Mouse (Mus musculus) heart, postnatal 0 days (tissue): ENCODE data around the gene Efl1. TPM values are rescaled to one million over a fixed set of nuclear protein-coding genes. Genes with fewer than 3 reads are reported as not detected.
A peak's percentile ranks its signal among the peaks of the same experiment; 100 is the strongest.

ENCODE experiments used
- ATAC-seq: fragments of 200-750 bp; cut with Nextera tagmentation; 2 replicates; pipeline ENCODE4 v1.8.0; 2017; ENCODE audit warnings: low read depth, moderate number of reproducible peaks, moderate library complexity; ENCODE audit not compliant: insufficient read depth
- DNase-seq: peaks from one replicate; pipeline ENCODE4 v3.0.0-alpha.2; 2016; ENCODE audit warnings: low spot score
- H3K27ac ChIP-seq: fragments of 300-500 bp; sonication (generic); 2 replicates; pipeline ENCODE4 v1.5.1; 2014; ENCODE audit warnings: low read depth, mild to moderate bottlenecking
- H3K27me3 ChIP-seq: fragments of 300-500 bp; sonication (generic); 2 replicates; pipeline ENCODE4 v1.6.1; 2014; ENCODE audit warnings: low read length, mixed read lengths; ENCODE audit not compliant: control insufficient read depth, insufficient read depth
- H3K36me3 ChIP-seq: fragments of 300-500 bp; sonication (generic); replicated peaks from 2 replicates; pipeline ENCODE4 v1.6.1; 2014; ENCODE audit warnings: low read length, mixed read lengths; ENCODE audit not compliant: control insufficient read depth, insufficient read depth
- H3K4me1 ChIP-seq: fragments of 300-500 bp; sonication (generic); 2 replicates; pipeline ENCODE4 v1.6.1; 2014; ENCODE audit warnings: antibody characterized with exemption; ENCODE audit not compliant: control insufficient read depth, insufficient read depth
- H3K4me2 ChIP-seq: fragments of 300-500 bp; sonication (generic); 2 replicates; pipeline ENCODE4 v1.6.1; 2014; ENCODE audit warnings: low read depth, mild to moderate bottlenecking, low read length, moderate library complexity
- H3K4me3 ChIP-seq: fragments of 300-500 bp; sonication (generic); 2 replicates; pipeline ENCODE4 v1.5.1; 2014; ENCODE audit warnings: low read depth, low read length
- H3K9ac ChIP-seq: fragments of 300-500 bp; sonication (generic); replicated peaks from 2 replicates; pipeline ENCODE4 v1.6.1; 2014; ENCODE audit warnings: low read depth, low read length, mixed read lengths
- H3K9me3 ChIP-seq: fragments of 300-500 bp; sonication (generic); replicated peaks from 2 replicates; pipeline ENCODE4 v1.6.1; 2016; ENCODE audit warnings: low read length; ENCODE audit not compliant: control insufficient read depth
- CTCF ChIP-seq: IDR thresholded peaks from 2 replicates; pipeline ENCODE4 v1.5.1; 2016; ENCODE audit warnings: antibody characterized with exemption, control low read depth, low read depth
- EP300 ChIP-seq: IDR thresholded peaks from 2 replicates; pipeline ENCODE4 v1.6.1; 2016; ENCODE audit warnings: antibody characterized with exemption, low read depth
- WGBS: fragments of 180-500 bp; shearing (Covaris S2); extraction: QIAGEN DNeasy Blood & Tissue Kit; methylation state at CpG from one replicate; pipeline ENCODE4 v1.1.7; 2014; 5-methylcytosine and 5-hydroxymethylcytosine counted together
- polyA plus RNA-seq: library from polyadenylated mRNA; unstranded; fragments of >200 nt; fragmentation: Nextera tagmentation; extraction: Ambion mirVana; gene quantifications from 2 replicates; pipeline ENCODE4 v1.2.1, GENCODE M21; 2015
- total RNA-seq: library from RNA; depleted of rRNA; stranded (reverse); fragments of >200 nt; gene quantifications from 2 replicates; pipeline ENCODE4 v1.2.3, GENCODE M21; 2014; ENCODE audit warnings: low replicate concordance

Gene Efl1
- total and polyA plus RNA-seq, 2 experiments from 2014 or later = 12.2 to 18.2 TPM

GRCm38 (mm10) chr7:82785970-82786647, 137.7 kb downstream of the Efl1 start:
- no peak for DNase-seq
- no peak overlapping the region for H3K27ac ChIP-seq
- no peaks in the 10 kb centered on the region for H3K27me3 ChIP-seq
- no peak overlapping the region for H3K4me3 ChIP-seq
- WGBS = 80% methylated on average over 2 of the region's 2 CpGs
- no peaks in the 10 kb centered on the region for H3K9me3 ChIP-seq
- H3K9ac ChIP-seq = no peak overlapping the region
- no peak for TF ChIP-seq CTCF
- TF ChIP-seq EP300 = no peak
- no peaks in the 10 kb centered on the region for H3K36me3 ChIP-seq
- no peaks in the 10 kb centered on the region for H3K4me1 ChIP-seq
- ATAC-seq = peak; percentile 55
- no peak overlapping the region for H3K4me2 ChIP-seq

GRCm38 (mm10) chr7:82792644-82793043, 144.2 kb downstream of the Efl1 start:
- WGBS = 60% methylated on average over 2 of the region's 2 CpGs
- ATAC-seq (no peak), DNase-seq (no peak)
- Histone ChIP-seq H3K36me3 (no peaks in the 10 kb centered on the region), H3K4me3 (no peak overlapping the region), H3K27me3 (no peaks in the 10 kb centered on the region), H3K4me1 (no peaks in the 10 kb centered on the region), H3K9ac (no peak overlapping the region), H3K9me3 (no peaks in the 10 kb centered on the region), H3K4me2 (no peak overlapping the region), H3K27ac (no peak overlapping the region)
- TF ChIP-seq CTCF = no peak

DNA sequence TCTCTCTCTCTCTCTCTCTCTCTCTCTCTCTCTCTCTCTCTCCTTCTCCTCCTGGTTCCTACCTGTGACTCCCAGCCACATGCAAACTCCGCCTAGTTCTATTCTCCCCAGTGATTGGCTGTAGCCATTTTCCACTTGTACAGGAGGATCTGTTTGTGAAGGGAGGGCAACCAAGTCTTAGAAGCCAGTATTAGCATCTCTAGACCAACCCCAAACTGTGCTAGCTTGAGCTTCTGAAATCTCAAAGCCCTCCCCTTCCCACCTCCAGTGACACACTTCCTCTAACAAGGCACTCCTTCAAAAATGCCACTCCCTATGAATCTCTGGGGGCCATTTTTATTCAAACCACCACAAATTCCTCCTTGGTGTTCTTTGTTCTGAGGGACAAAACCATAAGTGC, 144.7 kb downstream of the Efl1 start:
- Histone ChIP-seq H3K4me1 (no peaks in the 10 kb centered on the region), H3K9me3 (no peaks in the 10 kb centered on the region), H3K4me2 (no peak overlapping the region), H3K27me3 (no peaks in the 10 kb centered on the region), H3K36me3 (no peaks in the 10 kb centered on the region), H3K9ac (no peak overlapping the region), H3K27ac (no peak overlapping the region), H3K4me3 (no peak overlapping the region)
- DNase-seq (no peak), ATAC-seq (no peak)
- WGBS = 90% methylated on average over 1 of the region's 1 CpGs
- TF ChIP-seq CTCF (no peak), EP300 (no peak)

DNA sequence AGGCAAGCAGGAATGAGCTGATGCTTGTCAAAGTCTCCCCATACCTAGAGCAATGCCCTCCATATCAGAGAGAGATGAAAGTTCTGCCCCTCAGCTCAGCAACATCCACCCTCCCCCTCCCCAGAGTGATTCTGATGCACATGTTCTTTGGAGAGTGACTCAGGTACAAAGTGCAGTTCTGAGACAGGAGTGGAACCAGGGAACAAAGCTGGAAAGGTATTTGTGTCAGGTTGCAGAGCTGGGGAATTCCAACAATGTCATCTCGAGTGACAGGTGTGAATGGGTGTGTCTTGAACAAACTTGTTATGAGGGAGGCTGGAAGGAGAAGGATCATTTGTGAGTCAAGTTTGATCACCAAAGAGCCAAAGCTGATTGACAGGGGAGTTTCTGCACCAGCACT, 146.1 kb downstream of the Efl1 start:
- Histone ChIP-seq H3K9ac (no peak overlapping the region), H3K9me3 (no peaks in the 10 kb centered on the region), H3K4me2 (no peak overlapping the region), H3K27me3 (no peaks in the 10 kb centered on the region), H3K27ac (no peak overlapping the region), H3K36me3 (no peaks in the 10 kb centered on the region), H3K4me1 (no peaks in the 10 kb centered on the region), H3K4me3 (no peak overlapping the region)
- no peak for TF ChIP-seq CTCF
- DNase-seq = no peak
- no peak for ATAC-seq
- 27% methylated on average over 1 of the region's 1 CpGs for whole genome bisulfite sequencing

- no peak for TF ChIP-seq CTCF
- no peak for TF ChIP-seq EP300
- 50% methylated on average over 4 of the region's 4 CpGs for WGBS
- H3K36me3 ChIP-seq = no peaks in the 10 kb centered on the region
- no peaks in the 10 kb centered on the region for H3K9me3 ChIP-seq
- no peak overlapping the region for H3K4me2 ChIP-seq
- ATAC-seq (no peak), DNase-seq (no peak)
- no peak overlapping the region for H3K27ac ChIP-seq
- no peaks in the 10 kb centered on the region for H3K27me3 ChIP-seq
- no peak overlapping the region for H3K4me3 ChIP-seq
- no peaks in the 10 kb centered on the region for H3K4me1 ChIP-seq
- no peak overlapping the region for H3K9ac ChIP-seq
Measured at GRCm38 (mm10) chr7:82802206-82802605, 153.8 kb downstream of the Efl1 start.

GRCm38 (mm10) chr7:82808257-82808656, 159.8 kb downstream of the Efl1 start:
- 68% methylated on average over 4 of the region's 4 CpGs for WGBS
- H3K36me3 ChIP-seq = no peaks in the 10 kb centered on the region
- H3K9me3 ChIP-seq = no peaks in the 10 kb centered on the region
- H3K27me3 ChIP-seq = no peaks in the 10 kb centered on the region
- no peak overlapping the region for H3K4me3 ChIP-seq
- H3K4me1 ChIP-seq = no peaks in the 10 kb centered on the region
- no peak overlapping the region for H3K4me2 ChIP-seq
- H3K9ac ChIP-seq = no peak overlapping the region
- ATAC-seq (no peak), DNase-seq (no peak)
- TF ChIP-seq CTCF = no peak
- no peak for TF ChIP-seq EP300
- H3K27ac ChIP-seq = no peak overlapping the region
